Comparison of ENCODE assay signal across 9 mouse cellular contexts in the genomic region with DNA sequence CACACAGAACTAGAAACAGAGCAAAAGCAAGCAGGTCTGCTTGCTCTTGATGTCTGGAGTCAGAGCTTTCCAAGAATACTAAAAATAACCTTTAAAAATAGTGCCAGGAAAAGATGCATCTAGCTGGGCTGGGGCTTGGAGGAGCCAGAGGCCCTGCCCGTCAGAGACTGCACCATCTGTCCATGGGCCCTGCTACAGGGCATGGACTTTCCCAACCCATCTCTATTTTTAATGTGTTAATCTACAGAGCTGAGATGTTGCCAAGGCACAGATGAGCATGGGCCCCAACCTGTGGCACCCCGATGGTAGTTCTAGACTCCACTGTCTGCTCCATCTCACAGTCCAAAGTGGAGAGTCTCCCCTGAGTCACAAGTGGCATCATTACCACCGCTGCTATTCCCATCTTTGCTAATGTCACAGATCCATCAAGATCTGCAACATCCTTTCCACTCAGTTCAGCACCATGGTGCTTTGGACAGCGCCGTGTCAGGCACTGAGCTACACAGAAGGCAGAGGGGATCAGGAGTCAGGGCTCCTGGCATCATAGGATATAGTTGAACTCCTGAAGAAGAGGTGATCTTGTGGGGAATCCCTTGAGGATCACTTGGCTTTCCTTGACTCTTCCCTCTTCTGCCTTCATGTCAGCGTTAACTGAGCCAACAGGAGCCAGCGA.
DNase-seq lines count a peak whose midpoint lies in the region; ATAC-seq and TF ChIP-seq lines count a peak whose summit lies in the region.
"Had no signal": no experiment of that assay in that cellular context is flagged by ENCODE, and none has a peak within 500 bp of the region (broad histone marks: within the 10 kb centered on the region; RNA-seq: fewer than 3 reads in every experiment).

No protein-coding gene starts in this region.

- no peak for ATAC-seq in embryonic facial prominence, embryonic 11.5 days (replicated peaks; ENCODE audit: insufficient number of reproducible peaks, low FRiP score, low TSS enrichment, low read depth)

- no peak overlapping the region for H3K4me2 ChIP-seq in embryonic facial prominence, embryonic 11.5 days (ENCODE audit: low read depth, low read length)

- WGBS in kidney, adult 2 months = 70% methylated on average over 7 of the region's 7 CpGs
- WGBS in embryonic facial prominence, embryonic 11.5 days = 69% methylated on average over 7 of the region's 7 CpGs

- H3K27ac ChIP-seq in kidney, adult 2 months (ENCODE audit: insufficient read depth, low read depth, low read length) = no peak overlapping the region
- H3K27ac ChIP-seq in embryonic facial prominence, embryonic 11.5 days (replicated peaks; ENCODE audit: low read depth, low read length) = no peak overlapping the region
- H3K27ac ChIP-seq: heart, adult 2 months had no signal

- H3K9ac ChIP-seq in embryonic facial prominence, embryonic 11.5 days (replicated peaks; ENCODE audit: low read length) = no peak overlapping the region

- H3K9me3 ChIP-seq in embryonic facial prominence, embryonic 11.5 days (replicated peaks; ENCODE audit: control insufficient read depth, low read length) = no peaks in the 10 kb centered on the region

- peak; percentile 17 for DNase-seq in kidney, postnatal 14 days
- DNase-seq in kidney, adult 2 months = no peak
- DNase-seq in NIH3T3 (ENCODE audit: low read depth) = peak; percentile 53
- peak; percentile 10 for DNase-seq in c-Kit-positive CD71-negative TER-119-negative erythroid progenitor cells, embryonic 14.5 days (ENCODE audit: low read depth)
- peak; percentile 76 for DNase-seq in embryonic facial prominence, embryonic 11.5 days (ENCODE audit: low spot score)
- no peak for DNase-seq in urinary bladder, postnatal 25 days (ENCODE audit: low spot score)
- DNase-seq in left cerebral cortex, adult 9 months (ENCODE audit: low spot score in 2 of 2) = no peak
- DNase-seq in layer of hippocampus, postnatal 36 days = no peak

- H3K4me1 ChIP-seq in kidney, adult 2 months (ENCODE audit: control insufficient read depth, insufficient read depth, low read length) = no peaks in the 10 kb centered on the region
- no peaks in the 10 kb centered on the region for H3K4me1 ChIP-seq in embryonic facial prominence, embryonic 11.5 days (ENCODE audit: control insufficient read depth, insufficient read depth, low read length)

- no peak for TF ChIP-seq CTCF in kidney, adult 2 months (conservative IDR thresholded peaks at IDR 0.05; ENCODE audit: insufficient read depth, insufficient read length, low read depth, low read length)

- no peak overlapping the region for H3K4me3 ChIP-seq in kidney, adult 2 months (ENCODE audit: insufficient read depth, low read depth, low read length)
- H3K4me3 ChIP-seq in embryonic facial prominence, embryonic 11.5 days (ENCODE audit: low read depth, low read length) = no peak overlapping the region
- H3K4me3 ChIP-seq: heart, adult 2 months had no signal

- no peaks in the 10 kb centered on the region for H3K27me3 ChIP-seq in kidney, adult 2 months (replicated peaks; ENCODE audit: control insufficient read depth, insufficient read depth, low read length)
- no peaks in the 10 kb centered on the region for H3K27me3 ChIP-seq in embryonic facial prominence, embryonic 11.5 days (ENCODE audit: control insufficient read depth, insufficient read depth, low read length)

- no peaks in the 10 kb centered on the region for H3K36me3 ChIP-seq in kidney, adult 2 months (ENCODE audit: control insufficient read depth, insufficient read depth, low read length)
- H3K36me3 ChIP-seq in embryonic facial prominence, embryonic 11.5 days (replicated peaks; ENCODE audit: control insufficient read depth, insufficient read depth, low read depth, low read length) = no peaks in the 10 kb centered on the region

- TF ChIP-seq POLR2A in kidney, adult 2 months (IDR thresholded peaks at IDR 0.05; ENCODE audit: low read depth, low read length) = no peak

Comparison
In these comparisons a context has a peak if more than half of its experiments do, and no peak if none do; other contexts are left out.
1. DNase-seq: peak in kidney, postnatal 14 days (single experiment), NIH3T3 (single experiment), c-Kit-positive CD71-negative TER-119-negative erythroid progenitor cells, embryonic 14.5 days (single experiment) and embryonic facial prominence, embryonic 11.5 days (single experiment); none in kidney, adult 2 months (single experiment), urinary bladder, postnatal 25 days (single experiment), left cerebral cortex, adult 9 months (0 of 2) and layer of hippocampus, postnatal 36 days (0 of 2).